Mouse (Mus musculus) kidney, adult 18-20 months (tissue): ENCODE data around the gene Noto.
"Not testable (repeated sequence)": the region's sequence is repeated elsewhere in the genome, so short reads cannot be mapped to it uniquely, and the experiment has no call there.

ENCODE experiments used
- DNase-seq: peaks from one replicate; pipeline ENCODE4 v3.0.0; 2021

Gene Noto

GRCm38 (mm10) chr6:85431842-85432431, 8.3 kb downstream of the Noto start, which contains the start of gene Smyd5:
Gene Smyd5 (plus strand): TSS chr6:85431989.
- peak; percentile 90 for DNase-seq

GRCm38 (mm10) chr6:85433865-85434264, 10.2 kb downstream of the Noto start:
- no peak for DNase-seq

- no peak for DNase-seq
Observed at GRCm38 (mm10) chr6:85436204-85436603, 12.5 kb downstream of the Noto start.

- DNase-seq, result no peak
Observed at GRCm38 (mm10) chr6:85436631-85437030, 12.9 kb downstream of the Noto start.

- no peak for DNase-seq
Observed at GRCm38 (mm10) chr6:85441142-85441541, 17.5 kb downstream of the Noto start.

- DNase-seq, result no peak
Observed at GRCm38 (mm10) chr6:85443488-85444233, 20.0 kb downstream of the Noto start.

- no peak for DNase-seq
Observed at GRCm38 (mm10) chr6:85444266-85444965, 20.7 kb downstream of the Noto start.

- no peak for DNase-seq
Observed at GRCm38 (mm10) chr6:85445286-85445685, 21.6 kb downstream of the Noto start.

GRCm38 (mm10) chr6:85447351-85447750, 23.7 kb downstream of the Noto start:
- no peak for DNase-seq

GRCm38 (mm10) chr6:85450140-85450539, 26.5 kb downstream of the Noto start:
- DNase-seq, result not testable (repeated sequence)

- peak; percentile 99 for DNase-seq
Observed at GRCm38 (mm10) chr6:85450697-85451663, 27.3 kb downstream of the Noto start, which contains the start of gene Cct7. Gene Cct7 (plus strand): TSS chr6:85451514.

GRCm38 (mm10) chr6:85451664-85452410, 28.2 kb downstream of the Noto start, which contains the start of gene Pradc1:
Gene Pradc1 (minus strand): TSS chr6:85451970.
- DNase-seq, result peak; percentile 98

- no peak for DNase-seq
Observed at GRCm38 (mm10) chr6:85452411-85452665, 28.7 kb downstream of the Noto start.

- DNase-seq, result no peak
Observed at GRCm38 (mm10) chr6:85452816-85453215, 29.1 kb downstream of the Noto start.

- DNase-seq, result no peak
Observed at GRCm38 (mm10) chr6:85459621-85460020, 35.9 kb downstream of the Noto start.

GRCm38 (mm10) chr6:85465381-85465780, 41.7 kb downstream of the Noto start:
- DNase-seq, result no peak

GRCm38 (mm10) chr6:85469660-85470430, 46.2 kb downstream of the Noto start:
- DNase-seq, result no peak

GRCm38 (mm10) chr6:85471962-85472361, 48.3 kb downstream of the Noto start:
- no peak for DNase-seq

- DNase-seq, result no peak
Observed at GRCm38 (mm10) chr6:85472542-85472941, 48.9 kb downstream of the Noto start.

- DNase-seq, result no peak
Observed at GRCm38 (mm10) chr6:85475581-85475980, 51.9 kb downstream of the Noto start.

GRCm38 (mm10) chr6:85477366-85477917, 53.8 kb downstream of the Noto start:
- no peak for DNase-seq
